Mouse (Mus musculus): Measurements from ENCODE around the gene R3hcc1l.

DNA sequence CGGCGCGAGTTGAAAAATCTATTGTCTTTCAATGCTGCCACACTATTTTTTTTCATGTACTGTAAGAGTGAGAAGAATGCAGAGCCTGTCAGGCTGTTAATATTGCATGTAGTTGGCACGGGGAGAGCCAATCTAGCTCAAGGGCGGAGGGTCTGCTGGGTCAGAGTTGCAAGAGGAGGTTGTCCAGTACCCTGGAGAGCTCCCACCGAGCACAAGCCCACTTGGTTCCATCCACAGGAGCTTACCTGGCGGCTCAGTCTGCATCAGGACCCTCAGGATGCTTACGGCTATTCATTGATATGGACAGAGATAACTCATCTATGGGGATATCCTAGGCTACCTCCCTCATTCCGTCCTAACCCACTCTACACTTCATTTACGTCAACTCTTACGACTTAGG is 118.1 kb downstream of the R3hcc1l start:
- no peak for TF ChIP-seq CTCF (IDR thresholded peaks at IDR 0.05; ENCODE audit: borderline replicate concordance, insufficient read depth, low read depth, low read length)
- TF ChIP-seq POLR2A (IDR thresholded peaks at IDR 0.05; ENCODE audit: borderline replicate concordance, insufficient read depth, low read length) = no peak
